Mouse (Mus musculus): ENCODE results near the gene Gpatch4.

DNA sequence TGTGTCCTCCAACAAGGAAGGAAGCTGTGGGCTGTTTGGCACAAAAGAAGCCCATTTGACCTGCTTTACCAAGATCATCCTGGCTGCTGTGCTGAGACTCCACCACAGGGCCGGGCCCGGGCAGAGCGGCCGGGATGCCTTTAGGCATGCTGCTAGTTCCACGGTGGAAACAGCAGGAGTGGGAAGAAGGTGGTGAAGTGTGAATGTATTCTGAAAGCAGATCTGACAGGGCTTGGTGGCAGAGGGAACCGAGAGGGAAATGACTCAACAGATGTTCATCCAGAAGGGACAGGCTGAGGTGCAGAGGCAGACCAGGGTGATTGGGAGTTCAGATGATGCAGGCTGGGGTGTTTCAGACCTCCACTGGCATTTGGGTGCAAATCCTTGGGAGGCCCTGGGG lies 54.8 kb downstream of the Gpatch4 start:
- TF ChIP-seq FOSL1 (IDR thresholded peaks at IDR 0.05; ENCODE audit: insufficient read depth, low read length, poor library complexity, severe bottlenecking) (no peak), CTCF (IDR thresholded peaks at IDR 0.05; ENCODE audit: control insufficient read depth, insufficient read depth, insufficient read length) (no peak)

Data from C2C12 (cell line).